In genomic region chr14:76223036-76223650, GRCm38 (mm10) we compare ENCODE assay signal across 19 mouse cellular contexts.
DNase-seq lines count a peak whose midpoint lies in the region; ATAC-seq and TF ChIP-seq lines count a peak whose summit lies in the region.
"Had no signal": no experiment of that assay in that cellular context is flagged by ENCODE, and none has a peak within 500 bp of the region (broad histone marks: within the 10 kb centered on the region; RNA-seq: fewer than 3 reads in every experiment).

No protein-coding gene starts in this region.

- H3K36me3 ChIP-seq in hindbrain, embryonic 10.5 days: no peaks in the 10 kb centered on the region
- H3K36me3 ChIP-seq in hindbrain, embryonic 16.5 days (ENCODE audit: control insufficient read depth, insufficient read depth, low read length): no peaks in the 10 kb centered on the region
- no peaks in the 10 kb centered on the region for H3K36me3 ChIP-seq in embryonic facial prominence, embryonic 10.5 days (replicated peaks)
- no peaks in the 10 kb centered on the region for H3K36me3 ChIP-seq in lung, embryonic 14.5 days (ENCODE audit: insufficient read depth)
- no peaks in the 10 kb centered on the region for H3K36me3 ChIP-seq in liver, postnatal 0 days (replicated peaks; ENCODE audit: insufficient read depth, low read length)
- H3K36me3 ChIP-seq in kidney, adult 2 months (ENCODE audit: control insufficient read depth, insufficient read depth, low read length): no peaks in the 10 kb centered on the region
- H3K36me3 ChIP-seq: hindbrain, embryonic 12.5 days; limb, embryonic 10.5 days had no signal

- no peak overlapping the region for H3K9ac ChIP-seq in hindbrain, embryonic 16.5 days (ENCODE audit: low read depth, low read length)
- H3K9ac ChIP-seq in lung, embryonic 14.5 days: no peak overlapping the region
- H3K9ac ChIP-seq in liver, postnatal 0 days (replicated peaks): no peak overlapping the region
- H3K9ac ChIP-seq: hindbrain, embryonic 12.5 days had no signal

- DNase-seq in hindbrain, embryonic 10.5 days (ENCODE audit: low spot score): no peak
- DNase-seq in embryonic facial prominence, embryonic 10.5 days (ENCODE audit: low spot score): no peak
- DNase-seq in lung, embryonic 14.5 days: peak; percentile 62
- DNase-seq in lung, postnatal 4 days: peak; percentile 23 to 48
- DNase-seq in liver, postnatal 0 days: no peak
- no peak for DNase-seq in right cerebral cortex, postnatal 14 days
- no peak for DNase-seq in kidney, adult 2 months
- DNase-seq: adrenal gland, postnatal 14 days; cerebellum, adult 11-12 months; cerebellum, postnatal 36 days; heart, adult 2 months; kidney, adult 18-20 months; layer of hippocampus, postnatal 36 days had no signal

- TF ChIP-seq POLR2A in kidney, adult 2 months (IDR thresholded peaks at IDR 0.05; ENCODE audit: low read depth, low read length): no peak

- H3K27me3 ChIP-seq in hindbrain, embryonic 10.5 days (ENCODE audit: insufficient read depth, poor library complexity, severe bottlenecking): no peaks in the 10 kb centered on the region
- no peaks in the 10 kb centered on the region for H3K27me3 ChIP-seq in hindbrain, embryonic 16.5 days (replicated peaks; ENCODE audit: control insufficient read depth, insufficient read depth, low read length)
- no peaks in the 10 kb centered on the region; the same call in 1 of the 2 replicates for H3K27me3 ChIP-seq in embryonic facial prominence, embryonic 10.5 days (replicated peaks; ENCODE audit: low read depth, poor library complexity, severe bottlenecking)
- no peaks in the 10 kb centered on the region for H3K27me3 ChIP-seq in lung, embryonic 14.5 days (ENCODE audit: insufficient read depth, low read length)
- no peaks in the 10 kb centered on the region for H3K27me3 ChIP-seq in liver, postnatal 0 days (ENCODE audit: insufficient read depth, low read length)
- H3K27me3 ChIP-seq in kidney, adult 2 months (replicated peaks; ENCODE audit: control insufficient read depth, insufficient read depth, low read length): no peaks in the 10 kb centered on the region
- H3K27me3 ChIP-seq: hindbrain, embryonic 12.5 days had no signal

- no peak for ATAC-seq in hindbrain, embryonic 16.5 days
- peak; percentile 91 for ATAC-seq in lung, embryonic 14.5 days (ENCODE audit: insufficient read depth)
- no peak for ATAC-seq in liver, postnatal 0 days

- H3K4me2 ChIP-seq in hindbrain, embryonic 16.5 days (ENCODE audit: low read length): no peak overlapping the region
- no peak overlapping the region for H3K4me2 ChIP-seq in lung, embryonic 14.5 days
- H3K4me2 ChIP-seq in liver, postnatal 0 days (ENCODE audit: low read depth, low read length): no peak overlapping the region
- H3K4me2 ChIP-seq: hindbrain, embryonic 12.5 days; liver, embryonic 11.5 days had no signal

- H3K4me3 ChIP-seq in hindbrain, embryonic 10.5 days: no peak overlapping the region
- H3K4me3 ChIP-seq in hindbrain, embryonic 16.5 days (ENCODE audit: low read length): no peak overlapping the region
- H3K4me3 ChIP-seq in embryonic facial prominence, embryonic 10.5 days: no peak overlapping the region
- H3K4me3 ChIP-seq in lung, embryonic 14.5 days (ENCODE audit: low read depth, low read length): no peak overlapping the region
- no peak overlapping the region for H3K4me3 ChIP-seq in liver, postnatal 0 days (ENCODE audit: low read depth, low read length)
- H3K4me3 ChIP-seq in kidney, adult 2 months (ENCODE audit: insufficient read depth, low read depth, low read length): no peak overlapping the region
- H3K4me3 ChIP-seq: erythroblast, embryonic 14.5 days; heart, adult 2 months; hindbrain, embryonic 12.5 days; limb, embryonic 10.5 days; megakaryocyte, embryonic 14.5 days had no signal

- no peak for TF ChIP-seq EP300 in liver, postnatal 0 days (IDR thresholded peaks at IDR 0.05; ENCODE audit: low read depth)

- peaks cover 9% of the 10 kb centered on the region for H3K9me3 ChIP-seq in hindbrain, embryonic 10.5 days
- H3K9me3 ChIP-seq in hindbrain, embryonic 16.5 days (ENCODE audit: control insufficient read depth, low read length): peaks cover 3% of the 10 kb centered on the region; the same call in 1 of the 2 replicates
- H3K9me3 ChIP-seq in embryonic facial prominence, embryonic 10.5 days: 0 out of 2 replicates have a peak, but pooled peaks cover 4% of the 10 kb centered on the region
- peaks cover 3% of the 10 kb centered on the region; the same call in 1 of the 2 replicates for H3K9me3 ChIP-seq in lung, embryonic 14.5 days (ENCODE audit: low read depth, low read length)
- no peaks in the 10 kb centered on the region for H3K9me3 ChIP-seq in liver, postnatal 0 days (ENCODE audit: low read length)
- H3K9me3 ChIP-seq: hindbrain, embryonic 12.5 days had no signal

- peaks cover 33% of the 10 kb centered on the region for H3K4me1 ChIP-seq in hindbrain, embryonic 10.5 days (replicated peaks)
- H3K4me1 ChIP-seq in hindbrain, embryonic 16.5 days (ENCODE audit: control insufficient read depth, insufficient read depth, low read depth, low read length): peaks cover 5% of the 10 kb centered on the region; the same call in 1 of the 2 replicates
- peaks cover 37% of the 10 kb centered on the region for H3K4me1 ChIP-seq in embryonic facial prominence, embryonic 10.5 days
- peaks cover 4% of the 10 kb centered on the region; the same call in 1 of the 2 replicates for H3K4me1 ChIP-seq in lung, embryonic 14.5 days (ENCODE audit: insufficient read depth)
- H3K4me1 ChIP-seq in liver, postnatal 0 days (ENCODE audit: insufficient read depth): no peaks in the 10 kb centered on the region
- H3K4me1 ChIP-seq in kidney, adult 2 months (ENCODE audit: control insufficient read depth, insufficient read depth, low read length): no peaks in the 10 kb centered on the region
- H3K4me1 ChIP-seq: megakaryocyte, embryonic 14.5 days had no signal

- 88% methylated on average over 8 of the region's 8 CpGs for WGBS in hindbrain, embryonic 10.5 days
- 84% methylated on average over 8 of the region's 8 CpGs for WGBS in hindbrain, embryonic 16.5 days
- WGBS in embryonic facial prominence, embryonic 10.5 days: 83% methylated on average over 8 of the region's 8 CpGs
- WGBS in lung, embryonic 14.5 days: 59% methylated on average over 8 of the region's 8 CpGs
- 71% methylated on average over 8 of the region's 8 CpGs for WGBS in liver, postnatal 0 days (ENCODE audit: insufficient replicate concordance)
- 71% methylated on average over 8 of the region's 8 CpGs for WGBS in kidney, adult 2 months

- no peak for TF ChIP-seq CTCF in lung, embryonic 14.5 days (IDR thresholded peaks at IDR 0.05; ENCODE audit: low read depth)
- TF ChIP-seq CTCF in liver, postnatal 0 days (IDR thresholded peaks at IDR 0.05; ENCODE audit: low read depth): no peak
- no peak for TF ChIP-seq CTCF in kidney, adult 2 months (conservative IDR thresholded peaks at IDR 0.05; ENCODE audit: insufficient read depth, insufficient read length, low read depth, low read length)

- peak overlapping the region; percentile 80 for H3K27ac ChIP-seq in hindbrain, embryonic 10.5 days
- H3K27ac ChIP-seq in hindbrain, embryonic 16.5 days (ENCODE audit: low read depth, low read length): no peak overlapping the region
- peak overlapping the region; percentile 15; the same call in 1 of the 2 replicates for H3K27ac ChIP-seq in embryonic facial prominence, embryonic 10.5 days (replicated peaks)
- no peak overlapping the region for H3K27ac ChIP-seq in lung, embryonic 14.5 days (ENCODE audit: low read depth)
- no peak overlapping the region for H3K27ac ChIP-seq in liver, postnatal 0 days (ENCODE audit: low read depth)
- no peak overlapping the region for H3K27ac ChIP-seq in kidney, adult 2 months (ENCODE audit: insufficient read depth, low read depth, low read length)
- H3K27ac ChIP-seq: heart, adult 2 months; hindbrain, embryonic 12.5 days; limb, embryonic 10.5 days had no signal

Comparison
In these comparisons a context has a peak if more than half of its experiments do, and no peak if none do; other contexts are left out.
1. H3K27ac ChIP-seq: peak in hindbrain, embryonic 10.5 days (single experiment) and embryonic facial prominence, embryonic 10.5 days (single experiment); none in hindbrain, embryonic 16.5 days (single experiment), lung, embryonic 14.5 days (single experiment), liver, postnatal 0 days (single experiment) and kidney, adult 2 months (single experiment).
2. DNase-seq: peak in lung, embryonic 14.5 days (single experiment) and lung, postnatal 4 days (2 of 2); none in hindbrain, embryonic 10.5 days (single experiment), embryonic facial prominence, embryonic 10.5 days (single experiment), liver, postnatal 0 days (single experiment), right cerebral cortex, postnatal 14 days (single experiment) and kidney, adult 2 months (single experiment).